Mouse (Mus musculus) neural tube, embryonic 14.5 days (tissue): ENCODE results near the gene Fam163a. TPM values are rescaled to one million over a fixed set of nuclear protein-coding genes. Genes with fewer than 3 reads are reported as not detected.
"Not testable (repeated sequence)": the region's sequence is repeated elsewhere in the genome, so short reads cannot be mapped to it uniquely, and the experiment has no call there.

Source experiments
- ATAC-seq: fragments of 200-750 bp; cut with Nextera tagmentation; 2 replicates; pipeline ENCODE4 v1.8.0; 2017; ENCODE audit warnings: low read depth, mild to moderate bottlenecking, moderate TSS enrichment, moderate library complexity
- H3K27ac ChIP-seq: fragments of 300-500 bp; sonication (generic); 2 replicates; pipeline ENCODE4 v1.5.1; 2014; ENCODE audit warnings: low read depth, mild to moderate bottlenecking, control low read depth, low read length, moderate library complexity, mixed read lengths
- H3K27me3 ChIP-seq: fragments of 300-500 bp; sonication (generic); 2 replicates; pipeline ENCODE4 v1.6.1; 2014; ENCODE audit warnings: low read length; ENCODE audit not compliant: control insufficient read depth, insufficient read depth
- H3K36me3 ChIP-seq: fragments of 300-500 bp; sonication (generic); 2 replicates; pipeline ENCODE4 v1.6.1; 2014; ENCODE audit warnings: low read length, mixed read lengths; ENCODE audit not compliant: control insufficient read depth, insufficient read depth
- H3K4me1 ChIP-seq: fragments of 300-500 bp; sonication (generic); 2 replicates; pipeline ENCODE4 v1.6.1; 2014; ENCODE audit warnings: low read length; ENCODE audit not compliant: control insufficient read depth, insufficient read depth
- H3K4me2 ChIP-seq: fragments of 300-500 bp; sonication (generic); 2 replicates; pipeline ENCODE4 v1.6.1; 2014; ENCODE audit warnings: mild to moderate bottlenecking, low read depth, low read length, control low read depth
- H3K4me3 ChIP-seq: fragments of 300-500 bp; sonication (generic); 2 replicates; pipeline ENCODE4 v1.5.1; 2014; ENCODE audit warnings: low read depth, low read length, control low read depth, mixed read lengths
- H3K9ac ChIP-seq: fragments of 300-500 bp; sonication (generic); replicated peaks from 2 replicates; pipeline ENCODE4 v1.6.1; 2014; ENCODE audit warnings: low read depth, mild to moderate bottlenecking, control low read depth, low read length, mixed read lengths
- H3K9me3 ChIP-seq: fragments of 300-500 bp; sonication (generic); 2 replicates; pipeline ENCODE4 v1.6.1; 2016; ENCODE audit warnings: low read length; ENCODE audit not compliant: control insufficient read depth
- WGBS: fragments of 180-500 bp; shearing (Covaris S2); extraction: QIAGEN DNeasy Blood & Tissue Kit; methylation state at CpG from one replicate; pipeline ENCODE4 v1.1.7; 2014; 5-methylcytosine and 5-hydroxymethylcytosine counted together
- polyA plus RNA-seq: library from polyadenylated mRNA; unstranded; fragments of >200 nt; fragmentation: Nextera tagmentation; extraction: Ambion mirVana; gene quantifications from 2 replicates; pipeline ENCODE4 v1.2.1, GENCODE M21; 2014

The Fam163a gene
- 4.9 and 5.0 TPM in 2 replicates for polyA plus RNA-seq

- Histone ChIP-seq H3K4me2 (peak within 1 kb of the TSS; percentile 78), H3K9ac (peak within 1 kb of the TSS; percentile 48), H3K27ac (peak within 1 kb of the TSS; percentile 34; the same call in 1 of the 2 replicates), H3K27me3 (peaks cover 12% of the 10 kb centered on the region; the same call in 1 of the 2 replicates), H3K9me3 (no peaks in the 10 kb centered on the region), H3K36me3 (no peaks in the 10 kb centered on the region), H3K4me1 (peaks cover 4% of the 10 kb centered on the region), H3K4me3 (peak within 1 kb of the TSS; percentile 40)
- ATAC-seq, result peak; percentile 84
- under 1% methylated on average over 44 of the region's 44 CpGs for WGBS
Measured at GRCm38 (mm10) chr1:156204656-156205131, at the start of gene Fam163a. Gene Fam163a (minus strand): TSS chr1:156205026.

- H3K36me3 ChIP-seq, H3K4me3 ChIP-seq, H3K4me1 ChIP-seq, H3K27ac ChIP-seq, H3K9me3 ChIP-seq, H3K9ac ChIP-seq, ATAC-seq, H3K27me3 ChIP-seq, H3K4me2 ChIP-seq: not testable (repeated sequence)
- WGBS, result 82% methylated on average over 4 of the region's 4 CpGs
Measured at GRCm38 (mm10) chr1:156251096-156251495, 46.3 kb upstream of the Fam163a start.

DNA sequence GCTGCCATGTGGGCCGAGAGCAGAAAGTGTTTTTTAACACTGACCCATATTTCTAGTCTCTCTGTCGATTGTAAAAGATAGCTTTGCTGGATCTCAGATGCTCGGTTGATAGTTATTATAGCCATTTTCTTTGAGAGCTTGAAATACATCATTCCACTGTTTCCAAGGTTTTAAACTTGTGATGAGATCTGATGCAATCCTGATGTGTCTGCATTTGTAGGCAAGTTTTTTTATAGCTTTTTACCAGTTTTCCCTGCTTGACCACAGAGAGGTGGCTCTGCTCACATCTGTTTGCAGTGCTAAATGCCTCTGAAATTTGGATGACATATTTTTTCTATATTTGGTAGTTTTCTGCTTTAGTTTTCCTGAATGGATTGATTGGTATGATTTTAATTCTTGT lies 43.1 kb upstream of the Fam163a start:
- H3K36me3 ChIP-seq, result no peaks in the 10 kb centered on the region
- no peaks in the 10 kb centered on the region for H3K27me3 ChIP-seq
- no peak overlapping the region for H3K9ac ChIP-seq
- ATAC-seq, result no peak
- WGBS, result 64% methylated on average over 3 of the region's 3 CpGs
- no peaks in the 10 kb centered on the region for H3K4me1 ChIP-seq
- no peak overlapping the region for H3K4me2 ChIP-seq
- no peaks in the 10 kb centered on the region for H3K9me3 ChIP-seq
- no peak overlapping the region for H3K4me3 ChIP-seq
- no peak overlapping the region for H3K27ac ChIP-seq

DNA sequence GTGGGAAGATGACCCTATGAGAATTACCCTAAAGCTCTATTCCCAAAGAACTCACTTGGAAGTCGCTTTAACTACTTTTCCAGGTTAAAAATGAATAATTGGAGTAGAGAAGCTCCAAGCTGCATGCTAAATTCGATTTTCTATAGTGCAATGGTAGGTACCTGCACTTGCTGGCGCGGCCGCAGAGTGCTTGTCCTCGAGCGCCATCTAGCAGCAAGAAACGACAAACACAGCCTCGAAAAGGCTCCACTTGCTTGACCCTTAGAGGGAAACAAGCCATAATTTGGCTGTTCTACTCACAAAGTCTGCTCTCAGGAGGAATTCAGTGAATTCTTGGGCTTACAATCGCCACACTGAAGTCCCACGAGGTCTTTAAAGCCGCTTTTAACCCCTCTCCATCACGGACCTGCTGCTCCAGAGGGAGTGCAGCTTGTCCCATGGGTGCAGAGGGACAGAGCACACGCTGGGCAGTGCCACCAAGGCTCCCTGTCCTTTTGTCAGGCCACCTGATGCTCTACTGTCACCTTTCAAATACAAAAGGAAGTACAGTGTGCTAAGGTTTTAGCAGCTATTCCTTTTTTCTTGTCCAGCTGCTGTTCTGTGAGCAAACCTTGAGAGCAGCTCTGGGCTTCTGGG lies 37.0 kb upstream of the Fam163a start:
- no peak overlapping the region for H3K4me3 ChIP-seq

DNA sequence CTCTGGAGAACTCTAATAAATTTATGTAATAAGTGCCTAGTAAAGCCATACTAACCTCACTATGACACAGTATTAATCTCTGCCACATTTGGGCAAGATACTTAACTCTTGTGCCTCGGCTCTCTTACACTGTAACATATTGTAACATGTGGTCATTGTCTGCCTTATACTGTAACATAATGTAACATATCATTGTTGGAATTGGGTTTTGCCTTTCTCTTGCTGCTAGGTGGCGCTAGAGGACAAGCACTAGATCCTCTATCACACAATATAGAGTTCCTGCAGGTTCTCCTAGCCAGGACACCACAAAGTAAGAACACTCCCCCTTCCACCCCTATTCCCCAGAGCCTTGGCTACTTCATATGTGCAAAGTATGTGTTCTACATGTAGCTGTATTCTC lies 36.2 kb upstream of the Fam163a start:
- Histone ChIP-seq H3K4me1 (no peaks in the 10 kb centered on the region), H3K27ac (no peak overlapping the region), H3K9ac (no peak overlapping the region), H3K4me3 (no peak overlapping the region), H3K27me3 (no peaks in the 10 kb centered on the region), H3K9me3 (no peaks in the 10 kb centered on the region), H3K36me3 (no peaks in the 10 kb centered on the region), H3K4me2 (no peak overlapping the region)
- no peak for ATAC-seq
- WGBS, result 40% methylated on average over 2 of the region's 2 CpGs

More for the DNA sequence above, 37.0 kb upstream of the Fam163a start:
- 11% methylated on average over 14 of the region's 14 CpGs for WGBS
- H3K27me3 ChIP-seq, result no peaks in the 10 kb centered on the region
- H3K9me3 ChIP-seq, result no peaks in the 10 kb centered on the region
- ATAC-seq, result peak; percentile 68; the same call in 1 of the 2 replicates
- no peak overlapping the region for H3K9ac ChIP-seq
- H3K4me2 ChIP-seq, result no peak overlapping the region
- H3K36me3 ChIP-seq, result no peaks in the 10 kb centered on the region
- H3K4me1 ChIP-seq, result no peaks in the 10 kb centered on the region
- no peak overlapping the region for H3K27ac ChIP-seq

DNA sequence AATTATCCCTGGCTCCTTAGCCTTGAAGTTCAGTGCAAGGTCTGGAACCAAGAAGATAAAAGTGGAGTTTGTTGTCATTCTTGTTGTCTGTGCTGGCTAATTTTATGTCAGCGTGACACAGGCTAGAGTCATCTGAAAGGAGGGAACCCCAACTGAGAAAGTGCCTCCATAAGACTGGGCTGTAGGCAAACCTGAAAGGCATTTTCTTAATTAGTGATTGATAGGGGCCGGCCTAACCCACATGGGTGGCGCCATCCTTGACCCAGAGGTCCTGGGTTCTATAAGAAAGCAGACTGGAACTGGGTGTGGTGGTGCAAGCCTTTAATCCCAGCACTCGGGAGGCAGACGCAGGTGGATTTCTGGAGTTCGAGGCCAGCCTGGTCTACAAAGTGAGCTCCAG lies 26.3 kb upstream of the Fam163a start:
- WGBS, result 75% methylated on average over 6 of the region's 6 CpGs
- Histone ChIP-seq H3K27me3 (no peaks in the 10 kb centered on the region), H3K9ac (no peak overlapping the region), H3K4me2 (no peak overlapping the region), H3K9me3 (no peaks in the 10 kb centered on the region), H3K4me3 (no peak overlapping the region), H3K27ac (peak overlapping the region; percentile 53), H3K4me1 (0 out of 2 replicates have a peak, but pooled peaks cover 7% of the 10 kb centered on the region), H3K36me3 (no peaks in the 10 kb centered on the region)
- ATAC-seq, result no peak

DNA sequence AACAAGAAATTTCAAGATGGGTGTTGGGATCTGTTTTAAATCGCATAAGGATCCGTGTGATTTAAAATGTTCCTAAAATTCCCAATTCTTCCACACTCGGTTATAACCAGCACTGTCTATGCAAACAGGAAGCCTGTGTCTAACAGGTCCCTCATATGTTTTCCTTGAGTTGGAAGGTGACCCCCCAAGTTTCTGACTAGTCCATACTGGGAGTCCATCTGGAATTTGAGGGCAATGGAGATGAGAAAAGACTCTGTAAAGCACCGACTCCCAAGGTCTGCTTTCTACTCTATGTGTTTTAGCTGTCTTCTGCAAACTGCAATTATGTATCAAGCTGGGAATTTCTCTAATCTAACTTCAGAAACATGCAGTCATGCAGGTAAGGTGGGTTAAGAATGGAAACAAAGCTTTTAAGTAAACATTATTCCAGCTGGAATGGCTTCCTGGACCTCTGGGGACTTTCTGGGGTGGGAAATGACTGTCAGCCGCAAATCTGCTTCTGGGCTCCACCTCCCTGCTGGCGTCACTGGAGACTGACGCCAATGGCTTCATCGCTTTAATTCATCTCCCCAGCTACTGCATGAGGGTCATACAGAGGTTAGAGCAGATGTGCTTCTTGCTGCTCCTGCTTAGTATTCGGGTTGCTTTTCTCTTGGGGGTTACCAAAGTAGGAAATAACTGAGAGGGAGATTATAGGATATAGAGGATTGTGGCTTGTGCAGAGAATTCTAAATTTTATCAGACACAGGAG lies 25.7 kb upstream of the Fam163a start:
- Histone ChIP-seq H3K9me3 (no peaks in the 10 kb centered on the region), H3K4me1 (0 out of 2 replicates have a peak, but pooled peaks cover 7% of the 10 kb centered on the region), H3K9ac (no peak overlapping the region), H3K36me3 (no peaks in the 10 kb centered on the region), H3K27me3 (no peaks in the 10 kb centered on the region), H3K4me3 (no peak overlapping the region), H3K27ac (peak overlapping the region; percentile 53), H3K4me2 (no peak overlapping the region)
- 37% methylated on average over 9 of the region's 9 CpGs for WGBS
- peak; percentile 75; the same call in 1 of the 2 replicates for ATAC-seq

GRCm38 (mm10) chr1:156229448-156229847 lies 24.6 kb upstream of the Fam163a start:
- 0 out of 2 replicates have a peak, but pooled peaks cover 7% of the 10 kb centered on the region for H3K4me1 ChIP-seq
- ATAC-seq, result peak; percentile 36; the same call in 1 of the 2 replicates
- no peaks in the 10 kb centered on the region for H3K27me3 ChIP-seq
- no peak overlapping the region for H3K4me3 ChIP-seq
- 32% methylated on average over 7 of the region's 7 CpGs for WGBS
- no peak overlapping the region for H3K9ac ChIP-seq
- H3K4me2 ChIP-seq, result no peak overlapping the region
- H3K36me3 ChIP-seq, result no peaks in the 10 kb centered on the region
- no peaks in the 10 kb centered on the region for H3K9me3 ChIP-seq
- H3K27ac ChIP-seq, result no peak overlapping the region

DNA sequence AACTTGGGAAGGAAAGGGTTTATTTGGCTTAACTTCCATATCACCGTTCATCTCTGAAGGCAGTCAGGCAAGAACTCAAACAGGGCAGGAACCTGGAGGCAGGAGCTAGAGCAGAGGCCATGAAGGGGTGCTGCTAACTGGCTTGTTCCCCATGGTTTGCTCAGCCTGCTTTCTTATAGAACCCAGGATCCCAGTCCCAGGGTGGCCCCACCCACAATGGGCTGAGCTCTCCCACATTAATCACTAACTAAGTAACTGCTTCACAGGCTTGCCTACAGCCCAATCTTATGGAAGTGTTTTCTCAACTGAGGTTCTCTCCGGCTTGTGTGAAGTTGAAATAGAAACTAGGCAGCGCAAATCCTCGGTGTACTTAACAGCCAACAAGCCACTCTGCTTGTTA lies 23.9 kb upstream of the Fam163a start:
- H3K4me2 ChIP-seq, result no peak overlapping the region
- no peak for ATAC-seq
- H3K36me3 ChIP-seq, result no peaks in the 10 kb centered on the region
- H3K4me1 ChIP-seq, result 0 out of 2 replicates have a peak, but pooled peaks cover 7% of the 10 kb centered on the region
- H3K4me3 ChIP-seq, result no peak overlapping the region
- no peak overlapping the region for H3K9ac ChIP-seq
- H3K27me3 ChIP-seq, result no peaks in the 10 kb centered on the region
- H3K27ac ChIP-seq, result no peak overlapping the region
- WGBS, result 84% methylated on average over 4 of the region's 4 CpGs
- H3K9me3 ChIP-seq, result no peaks in the 10 kb centered on the region
